Mouse (Mus musculus) brain, embryonic 14.5 days (tissue): ENCODE data around the gene Dnmt3l.

ENCODE experiments used
- CTCF ChIP-seq: fragments of 200-500 bp; IDR thresholded peaks from 2 replicates; pipeline ENCODE4 v1.5.1; 2012; ENCODE audit warnings: inconsistent platforms, mild to moderate bottlenecking, moderate library complexity, borderline replicate concordance; ENCODE audit not compliant: insufficient read depth, insufficient read length; ENCODE audit errors: extremely low read depth
- POLR2A ChIP-seq: fragments of 200-500 bp; IDR thresholded peaks from 2 replicates; pipeline ENCODE4 v1.6.1; 2012; ENCODE audit warnings: mild to moderate bottlenecking, inconsistent platforms, borderline replicate concordance; ENCODE audit not compliant: poor library complexity, insufficient read depth, insufficient read length, severe bottlenecking; ENCODE audit errors: extremely low read depth

DNA sequence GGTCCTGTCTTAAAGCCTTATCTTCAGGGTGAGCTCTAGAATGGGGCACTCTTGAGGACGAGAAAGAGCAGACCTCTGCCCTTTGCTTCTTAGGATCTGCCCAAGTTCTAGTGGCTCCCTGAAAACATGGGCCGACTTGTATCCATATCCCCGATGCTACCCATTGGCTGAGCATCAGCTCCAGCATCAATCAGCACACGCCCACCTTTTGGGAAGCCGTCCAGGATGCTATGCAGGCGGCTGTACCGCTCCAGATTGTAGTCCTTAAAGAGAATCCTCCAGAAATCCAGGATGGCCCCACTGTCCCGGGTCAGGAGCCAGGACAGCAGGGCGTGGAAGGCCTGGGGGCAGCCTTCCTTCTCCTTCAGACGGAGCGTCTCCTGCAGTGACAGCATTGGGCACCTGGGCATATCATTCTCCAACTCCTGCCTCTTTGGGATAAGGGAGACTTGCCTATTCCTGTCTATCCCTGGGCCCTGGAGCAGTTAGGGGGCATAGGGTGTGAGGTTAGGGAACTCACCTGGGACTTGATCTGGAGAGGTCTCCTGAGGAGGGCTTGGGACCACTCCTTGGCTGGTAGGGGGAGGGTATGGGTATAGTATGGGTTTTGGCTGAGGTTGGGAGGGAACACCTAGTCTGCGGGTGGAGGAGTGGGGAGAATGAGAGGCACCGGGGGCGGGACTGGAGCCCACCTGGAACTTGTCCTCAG lies 1.1 kb downstream of the Dnmt3l start:
- TF ChIP-seq CTCF (no peak), POLR2A (no peak)
